Mouse (Mus musculus): ENCODE data around the gene Pid1.

DNA sequence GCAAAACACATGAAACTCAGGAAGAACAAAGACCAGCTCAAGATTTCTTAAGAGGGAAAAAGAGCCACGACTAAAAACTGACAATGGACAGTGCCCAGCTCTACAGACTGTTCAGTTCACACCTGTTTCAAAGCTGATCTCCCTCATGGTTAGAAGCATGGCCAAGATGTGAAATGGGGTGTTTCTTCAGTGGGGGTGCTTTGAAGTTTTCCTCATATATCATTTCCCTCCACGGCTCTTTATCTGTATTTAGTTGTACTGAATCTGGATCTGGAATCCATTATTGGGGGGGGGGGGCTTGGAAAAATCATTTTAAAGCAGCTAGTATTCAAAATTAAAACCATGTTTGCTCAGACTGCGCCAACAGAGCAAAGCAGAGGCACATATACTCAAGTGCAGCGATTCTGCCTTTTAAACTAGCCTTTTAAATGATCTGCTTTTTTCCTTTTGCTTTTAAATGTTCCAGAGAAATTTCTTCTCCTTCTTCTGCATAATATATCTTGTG, 351.1 kb downstream of the Pid1 start:
- TF ChIP-seq CTCF (IDR thresholded peaks at IDR 0.05; ENCODE audit: extremely low read depth, insufficient read length, insufficient replicate concordance, low read depth, low read length) (no peak), POLR2A (IDR thresholded peaks at IDR 0.05; ENCODE audit: low read depth, low read length) (no peak)

All from small intestine, adult 2 months (tissue).